Comparison of ENCODE assay signal across 10 mouse cellular contexts in genomic region chr2:92910371-92910770, GRCm38 (mm10). TPM values are rescaled to one million over a fixed set of nuclear protein-coding genes. Genes with fewer than 3 reads are reported as not detected.
A peak's percentile ranks its signal among the peaks of the same experiment; 100 is the strongest.
DNase-seq lines count a peak whose midpoint lies in the region; ATAC-seq and TF ChIP-seq lines count a peak whose summit lies in the region.
"Had no signal": no experiment of that assay in that cellular context is flagged by ENCODE, and none has a peak within 500 bp of the region (broad histone marks: within the 10 kb centered on the region; RNA-seq: fewer than 3 reads in every experiment).

No protein-coding gene starts in this region.

- H3K4me1 ChIP-seq in embryonic facial prominence, embryonic 11.5 days (ENCODE audit: control insufficient read depth, insufficient read depth, low read length), result no peaks in the 10 kb centered on the region; the same call in 1 of the 2 replicates
- peaks cover 24% of the 10 kb centered on the region for H3K4me1 ChIP-seq in embryonic facial prominence, embryonic 10.5 days
- no peaks in the 10 kb centered on the region for H3K4me1 ChIP-seq in liver, adult 2 months (ENCODE audit: control insufficient read depth, insufficient read depth, low read length)
- peaks cover 6% of the 10 kb centered on the region for H3K4me1 ChIP-seq in liver, embryonic 12.5 days
- H3K4me1 ChIP-seq in lung, embryonic 14.5 days (ENCODE audit: insufficient read depth), result peaks cover 3% of the 10 kb centered on the region; the same call in 1 of the 2 replicates

- peak; percentile 33; the same call in 1 of the 2 replicates for TF ChIP-seq CTCF in liver, adult 2 months (IDR thresholded peaks at IDR 0.05; ENCODE audit: low read depth, low read length)
- peak; percentile 47 for TF ChIP-seq CTCF in lung, embryonic 14.5 days (IDR thresholded peaks at IDR 0.05; ENCODE audit: low read depth)

- H3K79me2 ChIP-seq in liver, adult 2 months (ENCODE audit: control insufficient read depth, insufficient read depth, low read length), result no peaks in the 10 kb centered on the region

- no peak for ATAC-seq in embryonic facial prominence, embryonic 11.5 days (replicated peaks; ENCODE audit: insufficient number of reproducible peaks, low FRiP score, low TSS enrichment, low read depth)
- ATAC-seq in liver, embryonic 12.5 days, result no peak
- no peak for ATAC-seq in lung, embryonic 14.5 days (ENCODE audit: insufficient read depth)

- no peak overlapping the region for H3K27ac ChIP-seq in embryonic facial prominence, embryonic 11.5 days (replicated peaks; ENCODE audit: low read depth, low read length)
- no peak overlapping the region for H3K27ac ChIP-seq in embryonic facial prominence, embryonic 10.5 days (replicated peaks)
- H3K27ac ChIP-seq in liver, adult 2 months (replicated peaks; ENCODE audit: insufficient read depth, low read depth, low read length), result no peak overlapping the region
- H3K27ac ChIP-seq in liver, embryonic 12.5 days, result no peak overlapping the region
- H3K27ac ChIP-seq in lung, embryonic 14.5 days (ENCODE audit: low read depth), result no peak overlapping the region

- H3K27me3 ChIP-seq in embryonic facial prominence, embryonic 11.5 days (ENCODE audit: control insufficient read depth, insufficient read depth, low read length), result peaks cover 12% of the 10 kb centered on the region
- H3K27me3 ChIP-seq in embryonic facial prominence, embryonic 10.5 days (replicated peaks; ENCODE audit: low read depth, poor library complexity, severe bottlenecking), result peaks cover 42% of the 10 kb centered on the region
- peaks cover 14% of the 10 kb centered on the region for H3K27me3 ChIP-seq in liver, adult 2 months (ENCODE audit: control insufficient read depth, insufficient read depth, low read length)
- peaks cover 40% of the 10 kb centered on the region for H3K27me3 ChIP-seq in liver, embryonic 12.5 days (replicated peaks)
- H3K27me3 ChIP-seq in lung, embryonic 14.5 days (ENCODE audit: insufficient read depth, low read length), result peaks cover 19% of the 10 kb centered on the region

- no peaks in the 10 kb centered on the region for H3K36me3 ChIP-seq in embryonic facial prominence, embryonic 11.5 days (replicated peaks; ENCODE audit: control insufficient read depth, insufficient read depth, low read depth, low read length)
- no peaks in the 10 kb centered on the region for H3K36me3 ChIP-seq in embryonic facial prominence, embryonic 10.5 days (replicated peaks)
- no peaks in the 10 kb centered on the region for H3K36me3 ChIP-seq in liver, adult 2 months (ENCODE audit: control insufficient read depth, insufficient read depth, low read length)
- no peaks in the 10 kb centered on the region for H3K36me3 ChIP-seq in liver, embryonic 12.5 days
- H3K36me3 ChIP-seq in lung, embryonic 14.5 days (ENCODE audit: insufficient read depth), result no peaks in the 10 kb centered on the region
- H3K36me3 ChIP-seq: G1E had no signal

- no peak overlapping the region for H3K4me3 ChIP-seq in embryonic facial prominence, embryonic 11.5 days (ENCODE audit: low read depth, low read length)
- H3K4me3 ChIP-seq in embryonic facial prominence, embryonic 10.5 days, result no peak overlapping the region
- H3K4me3 ChIP-seq in liver, adult 2 months (ENCODE audit: insufficient read depth, low read depth, low read length), result no peak overlapping the region
- H3K4me3 ChIP-seq in liver, embryonic 12.5 days, result no peak overlapping the region
- H3K4me3 ChIP-seq in lung, embryonic 14.5 days (ENCODE audit: low read depth, low read length), result no peak overlapping the region
- H3K4me3 ChIP-seq: erythroblast, embryonic 14.5 days had no signal

- H3K9ac ChIP-seq in embryonic facial prominence, embryonic 11.5 days (replicated peaks; ENCODE audit: low read length), result no peak overlapping the region
- H3K9ac ChIP-seq in liver, adult 2 months (ENCODE audit: low read depth, low read length), result no peak overlapping the region
- H3K9ac ChIP-seq in liver, embryonic 12.5 days, result no peak overlapping the region
- H3K9ac ChIP-seq in lung, embryonic 14.5 days, result no peak overlapping the region

- H3K4me2 ChIP-seq in embryonic facial prominence, embryonic 11.5 days (ENCODE audit: low read depth, low read length), result no peak overlapping the region
- H3K4me2 ChIP-seq in liver, embryonic 12.5 days, result no peak overlapping the region
- H3K4me2 ChIP-seq in lung, embryonic 14.5 days, result no peak overlapping the region

- TF ChIP-seq POLR2A in liver, adult 2 months (IDR thresholded peaks at IDR 0.05; ENCODE audit: extremely low read depth, insufficient read depth, low read length), result no peak

- DNase-seq in embryonic facial prominence, embryonic 11.5 days (ENCODE audit: low spot score), result peak; percentile 23
- DNase-seq in embryonic facial prominence, embryonic 10.5 days (ENCODE audit: low spot score), result no peak
- DNase-seq in liver, adult 2 months (ENCODE audit: extremely low read depth, low read depth, low spot score), result no peak
- DNase-seq in adrenal gland, adult 2 months, result peak; percentile 22
- peak; percentile 38 for DNase-seq in lung, embryonic 14.5 days
- no peak for DNase-seq in ovary, adult 18-20 months (ENCODE audit: low spot score)
- no peak for DNase-seq in B cell, adult 2 months

- H3K9me3 ChIP-seq in embryonic facial prominence, embryonic 11.5 days (replicated peaks; ENCODE audit: control insufficient read depth, low read length), result no peaks in the 10 kb centered on the region
- no peaks in the 10 kb centered on the region for H3K9me3 ChIP-seq in embryonic facial prominence, embryonic 10.5 days
- H3K9me3 ChIP-seq in liver, embryonic 12.5 days (replicated peaks), result no peaks in the 10 kb centered on the region
- H3K9me3 ChIP-seq in lung, embryonic 14.5 days (ENCODE audit: low read depth, low read length), result no peaks in the 10 kb centered on the region
- H3K9me3 ChIP-seq: G1E had no signal

- 62% methylated on average over 4 of the region's 4 CpGs for WGBS in embryonic facial prominence, embryonic 11.5 days
- WGBS in embryonic facial prominence, embryonic 10.5 days, result 62% methylated on average over 4 of the region's 4 CpGs
- WGBS in liver, adult 2 months, result 60% methylated on average over 4 of the region's 4 CpGs
- WGBS in liver, embryonic 12.5 days (ENCODE audit: insufficient replicate concordance), result 62% methylated on average over 4 of the region's 4 CpGs
- 50% methylated on average over 4 of the region's 4 CpGs for WGBS in lung, embryonic 14.5 days

RNA-seq across cellular contexts. Expression of gene Syt13, which starts 4.5 kb away (rescaled TPM):
- 9.0 and 10.5 TPM in 2 replicates for polyA plus RNA-seq in embryonic facial prominence, embryonic 11.5 days (2014; fragmentation: Nextera tagmentation; extraction: Ambion mirVana)
- 9.7 and 10.2 TPM in 2 replicates for polyA plus RNA-seq in embryonic facial prominence, embryonic 10.5 days (2016; fragmentation: Nextera tagmentation; extraction: Ambion mirVana)
- total RNA-seq in liver, adult 2 months (2014; rRNA removed), result 0.07 TPM in 1 of 2 replicates, not detected in the other
- 0.02 TPM in 1 of 2 replicates, not detected in the other for polyA plus RNA-seq in liver, adult 2 months (2012; rRNA removed)
- 0.43 and 0.44 TPM in 2 replicates for polyA plus RNA-seq in liver, embryonic 12.5 days (2016; fragmentation: Nextera tagmentation; extraction: Ambion mirVana)
- total RNA-seq in adrenal gland, adult 2 months (2021), result 1 to 10 TPM in 1 of 2 experiments, under 1 TPM in 1; 0.89 to 1.6 TPM
- 0.15 and 0.30 TPM in 2 replicates for polyA plus RNA-seq in adrenal gland, adult 2 months (2012; rRNA removed)
- 3.2 and 3.6 TPM in 2 replicates for polyA plus RNA-seq in lung, embryonic 14.5 days (2014; fragmentation: Nextera tagmentation; extraction: Ambion mirVana)
- polyA plus RNA-seq: erythroblast, embryonic 14.5 days; G1E had no signal

Comparison
In these comparisons a context has a peak if more than half of its experiments do, and no peak if none do; other contexts are left out.
1. DNase-seq: peak in embryonic facial prominence, embryonic 11.5 days (single experiment), adrenal gland, adult 2 months (single experiment) and lung, embryonic 14.5 days (single experiment); none in embryonic facial prominence, embryonic 10.5 days (single experiment), liver, adult 2 months (single experiment), ovary, adult 18-20 months (single experiment) and B cell, adult 2 months (0 of 2).